In the genomic region with DNA sequence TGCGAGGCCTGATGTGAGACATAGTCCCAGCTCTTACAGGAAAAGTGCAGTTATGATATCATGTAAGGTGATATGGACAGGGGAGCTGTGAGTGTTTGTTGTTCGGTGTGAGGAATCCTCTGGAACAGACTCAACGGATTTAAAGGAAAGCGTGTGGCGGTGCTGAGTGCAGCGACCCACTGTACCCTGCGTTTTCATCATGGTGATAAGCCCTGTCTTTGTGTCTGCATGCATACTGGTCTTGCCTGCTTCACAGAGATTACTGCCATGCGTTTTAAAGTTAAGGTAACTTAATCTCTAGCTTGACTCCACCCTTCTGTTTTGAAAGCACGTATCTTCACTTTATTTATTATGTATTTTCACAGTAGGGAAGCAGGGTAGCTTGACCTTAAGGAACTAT, we compare ENCODE assay signal across 18 mouse cellular contexts. TPM values are rescaled to one million over a fixed set of nuclear protein-coding genes. Genes with fewer than 3 reads are reported as not detected.
DNase-seq lines count a peak whose midpoint lies in the region; ATAC-seq and TF ChIP-seq lines count a peak whose summit lies in the region.
"Had no signal": no experiment of that assay in that cellular context is flagged by ENCODE, and none has a peak within 500 bp of the region (broad histone marks: within the 10 kb centered on the region; RNA-seq: fewer than 3 reads in every experiment).

No protein-coding gene starts in this region.

- H3K36me3 ChIP-seq in heart, embryonic 12.5 days = no peaks in the 10 kb centered on the region
- peaks cover 2 to 41% of the 10 kb centered on the region in 2 experiments; a peak in 3 of 4 replicates for H3K36me3 ChIP-seq in MEL (ENCODE audit: control insufficient read depth in 1 of 2, insufficient read depth in 2 of 2, low read length in 2 of 2)
- H3K36me3 ChIP-seq: forebrain, embryonic 15.5 days; midbrain, embryonic 12.5 days had no signal

- TF ChIP-seq POLR2A in MEL (IDR thresholded peaks at IDR 0.05; ENCODE audit: control insufficient read depth in 1 of 2, insufficient read depth in 1 of 2, low read depth in 1 of 2, low read length in 2 of 2, poor library complexity in 1 of 2) = no peak

- 0 out of 2 replicates have a peak, but pooled peaks have one; percentile 16 for ATAC-seq in heart, embryonic 12.5 days (ENCODE audit: insufficient number of reproducible peaks, low FRiP score)
- peak; percentile 40 for ATAC-seq in megakaryocyte progenitor cell, adult 5-6 weeks (replicated peaks; ENCODE audit: poor library complexity)
- ATAC-seq: forebrain, embryonic 15.5 days; hindbrain, postnatal 0 days had no signal

- peaks cover 21% of the 10 kb centered on the region for H3K4me1 ChIP-seq in heart, embryonic 12.5 days (replicated peaks)
- H3K4me1 ChIP-seq in MEL (ENCODE audit: control insufficient read depth in 1 of 2, insufficient read depth in 2 of 2, low read length in 2 of 2) = peaks cover 11 to 37% of the 10 kb centered on the region in 2 experiments

- no peak overlapping the region for H3K27ac ChIP-seq in heart, embryonic 12.5 days (ENCODE audit: poor library complexity, severe bottlenecking)
- H3K27ac ChIP-seq in MEL (ENCODE audit: control insufficient read depth, low read depth, low read length) = peak overlapping the region; percentile 81
- H3K27ac ChIP-seq: embryonic facial prominence, embryonic 10.5 days; forebrain, embryonic 15.5 days; hindbrain, postnatal 0 days; kidney, postnatal 0 days; midbrain, embryonic 12.5 days had no signal

- peak overlapping the region; percentile 6; the same call in 1 of the 2 replicates for H3K4me2 ChIP-seq in heart, embryonic 12.5 days
- H3K4me2 ChIP-seq: forebrain, embryonic 15.5 days; midbrain, embryonic 12.5 days had no signal

- TF ChIP-seq RAD21 in MEL (IDR thresholded peaks at IDR 0.05; ENCODE audit: low read depth, low read length) = no peak

- TF ChIP-seq EP300 in MEL (IDR thresholded peaks at IDR 0.05; ENCODE audit: low read depth in 1 of 2, low read length in 2 of 2) = peak in 1 of 2 experiments; percentile 44; a peak in 3 of 4 replicates

- no peak for DNase-seq in heart, postnatal 4 days
- peak; percentile 69 for DNase-seq in MEL (ENCODE audit: low read depth, low spot score)
- DNase-seq in liver = peak; percentile 69
- DNase-seq in frontal cortex, postnatal 14 days (ENCODE audit: low spot score in 2 of 2) = no peak
- no peak for DNase-seq in layer of hippocampus, adult 8-10 months (ENCODE audit: low spot score in 2 of 2)
- DNase-seq: cerebellum, adult 11 months; cerebellum, postnatal 14 days; heart, adult 18-20 months; kidney, adult 11 months; lung, postnatal 10 days had no signal

- no peaks in the 10 kb centered on the region for H3K9me3 ChIP-seq in heart, embryonic 12.5 days (replicated peaks)
- H3K9me3 ChIP-seq in MEL (replicated peaks; ENCODE audit: insufficient read depth, low read length) = no peaks in the 10 kb centered on the region
- H3K9me3 ChIP-seq: embryonic facial prominence, embryonic 10.5 days; forebrain, embryonic 15.5 days; midbrain, embryonic 12.5 days had no signal

- H3K79me2 ChIP-seq in MEL (ENCODE audit: control insufficient read depth, insufficient read depth, low read length, poor library complexity) = peaks cover 35% of the 10 kb centered on the region

- no peak overlapping the region for H3K4me3 ChIP-seq in heart, embryonic 12.5 days
- peak overlapping the region; percentile 40 to 45 for H3K4me3 ChIP-seq in MEL (ENCODE audit: control insufficient read depth in 1 of 2, insufficient read depth in 1 of 2, low read depth in 2 of 2, low read length in 2 of 2)
- H3K4me3 ChIP-seq: embryonic facial prominence, embryonic 10.5 days; forebrain, embryonic 15.5 days; layer of hippocampus, adult 2 months; midbrain, embryonic 12.5 days had no signal

- TF ChIP-seq CTCF in MEL (IDR thresholded peaks at IDR 0.05 in 2 of 3, conservative IDR thresholded peaks at IDR 0.05 in 1 of 3; ENCODE audit: control insufficient read depth in 1 of 3, insufficient read depth in 1 of 3, low read depth in 2 of 3, low read length in 3 of 3, poor library complexity in 1 of 3, severe bottlenecking in 1 of 3) = no peak

- H3K27me3 ChIP-seq in heart, embryonic 12.5 days (replicated peaks) = no peaks in the 10 kb centered on the region
- no peaks in the 10 kb centered on the region for H3K27me3 ChIP-seq in MEL (ENCODE audit: control insufficient read depth in 1 of 2, insufficient read depth in 2 of 2, low read length in 2 of 2)

- 57% methylated on average over 9 of the region's 9 CpGs for WGBS in heart, embryonic 12.5 days

- no peak overlapping the region for H3K9ac ChIP-seq in heart, embryonic 12.5 days
- peak overlapping the region; percentile 57 for H3K9ac ChIP-seq in MEL (ENCODE audit: control insufficient read depth, low read depth, low read length, poor library complexity, severe bottlenecking)
- H3K9ac ChIP-seq: forebrain, embryonic 15.5 days; midbrain, embryonic 12.5 days had no signal

TF ChIP-seq in MEL, 35 proteins besides CTCF, POLR2A, EP300 and RAD21:
- TF ChIP-seq CHD2 (IDR thresholded peaks at IDR 0.05; ENCODE audit: low read length) = no peak
- no peak for TF ChIP-seq ELF1 (IDR thresholded peaks at IDR 0.05; ENCODE audit: low read depth, low read length)
- 0 out of 2 replicates have a peak, but pooled peaks have one; percentile 23 for TF ChIP-seq SIN3A (IDR thresholded peaks at IDR 0.05; ENCODE audit: low read length)
- peak; percentile 56; the same call in 1 of the 2 replicates for TF ChIP-seq MYC (IDR thresholded peaks at IDR 0.05; ENCODE audit: low read depth, low read length)
- no peak for TF ChIP-seq GABPA (IDR thresholded peaks at IDR 0.05; ENCODE audit: low read depth, low read length)
- no peak for TF ChIP-seq E2F4 (IDR thresholded peaks at IDR 0.05; ENCODE audit: borderline replicate concordance, low read depth, low read length)
- TF ChIP-seq GATA1 (IDR thresholded peaks at IDR 0.05; ENCODE audit: low read depth, low read length) = no peak
- peak; percentile 63; the same call in 1 of the 2 replicates for TF ChIP-seq MAX (IDR thresholded peaks at IDR 0.05; ENCODE audit: low read length)
- TF ChIP-seq TBP (IDR thresholded peaks at IDR 0.05; ENCODE audit: low read depth, low read length) = 0 out of 2 replicates have a peak, but pooled peaks have one; percentile 13
- no peak for TF ChIP-seq NRF1 (IDR thresholded peaks at IDR 0.05; ENCODE audit: insufficient read depth, low read depth, low read length, poor library complexity, severe bottlenecking)

RNA-seq across cellular contexts. Expression of gene Prdx6, which starts 1.3 kb away (rescaled TPM):
- polyA plus RNA-seq in heart, embryonic 12.5 days (2016; fragmentation: Nextera tagmentation; extraction: Ambion mirVana) = 391 and 403 TPM in 2 replicates
- 100 to 1,000 TPM; 203 to 210 TPM for total RNA-seq in heart, postnatal 4 days (2021)
- 155 and 210 TPM in 2 replicates for total RNA-seq in MEL (2012; rRNA removed)
- 100 to 1,000 TPM in 1 of 2 experiments, not detected in 1; 300 TPM for polyA plus RNA-seq in MEL (2012; ENCODE audit: insufficient read depth in 1 of 2, insufficient read length in 2 of 2, low read depth in 1 of 2, low replicate concordance in 2 of 2, missing spikeins in 1 of 2)
- total RNA-seq in megakaryocyte progenitor cell, adult 5-6 weeks (2015) = 292 and 298 TPM in 2 replicates
- 334 and 393 TPM in 2 replicates for total RNA-seq in megakaryocyte progenitor cell, adult 5-6 weeks (2017)
- total RNA-seq in layer of hippocampus, adult 8-10 months (2022) = 100 to 1,000 TPM; 360 to 633 (median 457) TPM

Comparison
In these comparisons a context has a peak if more than half of its experiments do, and no peak if none do; other contexts are left out.
1. DNase-seq: peak in MEL (single experiment) and liver (single experiment); none in heart, postnatal 4 days (single experiment), frontal cortex, postnatal 14 days (0 of 2) and layer of hippocampus, adult 8-10 months (0 of 2).